Mouse (Mus musculus) cortical plate, adult 2 months (tissue): ENCODE results near the gene Thada.

ENCODE experiments used
- CTCF ChIP-seq: fragments of 200-500 bp; IDR thresholded peaks from 2 replicates; pipeline ENCODE4 v1.5.1; 2011; ENCODE audit warnings: mild to moderate bottlenecking, control low read depth, low read length; ENCODE audit not compliant: insufficient read depth; ENCODE audit errors: extremely low read depth
- POLR2A ChIP-seq: fragments of 200-500 bp; IDR thresholded peaks from 2 replicates; pipeline ENCODE4 v1.6.1; 2011; ENCODE audit warnings: mild to moderate bottlenecking, low read length, control low read depth; ENCODE audit not compliant: insufficient read depth; ENCODE audit errors: extremely low read depth

DNA sequence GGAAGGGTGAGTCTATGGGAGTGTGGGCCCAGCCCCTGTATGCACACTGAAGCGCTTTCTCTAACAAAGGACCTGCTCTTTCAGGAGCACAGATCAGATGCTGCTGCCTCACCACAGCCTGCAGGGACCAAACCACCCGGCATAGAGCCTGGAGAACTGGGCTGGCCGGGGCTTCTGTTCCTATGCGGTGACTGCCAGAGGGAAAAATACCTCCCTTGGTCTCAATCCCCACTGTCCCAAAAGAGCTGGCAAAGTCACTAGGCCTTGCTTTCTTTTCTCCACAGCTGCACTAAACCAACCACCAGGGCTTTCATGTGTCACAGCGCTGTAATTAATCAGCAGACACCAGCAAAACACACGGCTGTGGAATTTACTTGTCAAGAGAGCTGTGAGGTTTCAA is 191.8 kb downstream of the Thada start:
- TF ChIP-seq CTCF (no peak), POLR2A (no peak)
